Mouse (Mus musculus) CH12.LX (cell line): ENCODE measurements around the gene Scarf2.

Experiments used
- E2F4 ChIP-seq: IDR thresholded peaks from 2 replicates; pipeline ENCODE4 v1.6.1; 2011; ENCODE audit warnings: low read depth, low read length, improper control_type of control experiment; ENCODE audit not compliant: insufficient replicate concordance
- JUN ChIP-seq: IDR thresholded peaks from 2 replicates; pipeline ENCODE4 v1.6.1; 2011; ENCODE audit warnings: low read depth, mild to moderate bottlenecking, low read length, improper control_type of control experiment, moderate library complexity; ENCODE audit not compliant: insufficient read depth
- ZMIZ1 ChIP-seq: IDR thresholded peaks from 2 replicates; pipeline ENCODE4 v1.6.1; 2012; ENCODE audit warnings: low read depth, mild to moderate bottlenecking, inconsistent platforms, low read length, improper control_type of control experiment

DNA sequence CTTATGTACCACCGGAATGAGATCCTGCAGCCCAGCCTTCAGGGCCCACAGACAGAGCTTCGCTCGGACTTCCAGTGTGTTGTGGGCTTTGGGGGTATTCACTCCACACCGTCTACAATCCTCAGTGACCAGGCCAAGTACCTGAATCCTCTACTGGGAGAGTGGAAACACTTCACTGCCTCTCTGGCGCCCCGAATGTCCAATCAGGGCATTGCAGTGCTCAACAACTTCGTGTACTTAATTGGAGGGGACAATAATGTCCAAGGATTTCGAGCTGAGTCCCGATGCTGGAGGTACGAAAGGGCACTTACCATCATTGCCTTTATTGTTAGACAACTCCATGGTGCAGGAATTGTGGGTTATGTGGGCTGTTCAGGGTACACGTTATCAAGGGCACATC, 20.3 kb upstream of the Scarf2 start:
- TF ChIP-seq JUN, result no peak
- no peak for TF ChIP-seq ZMIZ1
- TF ChIP-seq E2F4, result no peak
